ENCODE assay signal across 20 mouse cellular contexts in the genomic region with DNA sequence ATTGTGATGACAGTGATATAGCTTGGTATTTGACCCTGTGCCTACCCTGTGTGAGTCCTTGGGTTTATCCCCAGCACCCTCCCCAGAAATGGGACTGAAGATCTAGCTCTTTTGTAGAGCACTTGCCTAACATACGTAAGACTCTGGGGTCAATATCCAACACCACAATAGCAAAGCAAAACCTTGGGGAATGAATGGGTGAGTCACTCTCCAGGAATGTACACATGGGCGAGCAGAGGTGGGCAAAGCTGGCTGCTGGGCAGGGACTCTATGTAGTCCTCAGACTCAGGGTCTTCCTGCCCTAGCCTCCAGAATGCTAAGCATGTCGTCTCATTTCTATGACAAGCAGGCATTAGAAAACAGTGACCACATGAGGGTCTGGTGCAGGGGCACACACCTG. TPM values are rescaled to one million over a fixed set of nuclear protein-coding genes. Genes with fewer than 3 reads are reported as not detected.
"Had no signal": no experiment of that assay in that cellular context is flagged by ENCODE, and none has a peak within 500 bp of the region (broad histone marks: within the 10 kb centered on the region; RNA-seq: fewer than 3 reads in every experiment).

No protein-coding gene starts in this region.

- H3K9me3 ChIP-seq: megakaryocyte, embryonic 14.5 days; midbrain, embryonic 13.5 days; midbrain, embryonic 15.5 days; neural tube, embryonic 12.5 days; stomach, embryonic 15.5 days had no signal

- H3K9ac ChIP-seq: lung, embryonic 14.5 days; midbrain, embryonic 13.5 days; midbrain, embryonic 15.5 days; neural tube, embryonic 12.5 days; stomach, embryonic 15.5 days had no signal

- DNase-seq: lung, adult 18-20 months; lung, embryonic 14.5 days; lung, postnatal 14 days; lung, postnatal 36 days; right cerebral cortex, postnatal 14 days; thymus, adult 2 months; thymus, postnatal 25 days; thymus, postnatal 4 days had no signal

- ATAC-seq: midbrain, embryonic 13.5 days; midbrain, embryonic 15.5 days had no signal

- H3K4me3 ChIP-seq: megakaryocyte, embryonic 14.5 days; midbrain, embryonic 13.5 days; midbrain, embryonic 15.5 days; neural tube, embryonic 12.5 days; stomach, embryonic 15.5 days had no signal

- H3K27ac ChIP-seq: macrophage; midbrain, embryonic 13.5 days; midbrain, embryonic 15.5 days; neural tube, embryonic 12.5 days; stomach, embryonic 15.5 days; stomach, postnatal 0 days had no signal

- H3K4me2 ChIP-seq: lung, embryonic 14.5 days; midbrain, embryonic 11.5 days; midbrain, embryonic 13.5 days; midbrain, embryonic 15.5 days; neural tube, embryonic 12.5 days; stomach, embryonic 15.5 days had no signal

- H3K27me3 ChIP-seq: midbrain, embryonic 13.5 days; midbrain, embryonic 15.5 days; neural tube, embryonic 12.5 days; stomach, embryonic 15.5 days had no signal

- H3K36me3 ChIP-seq: midbrain, embryonic 13.5 days; midbrain, embryonic 15.5 days; neural tube, embryonic 12.5 days; stomach, embryonic 15.5 days had no signal

RNA-seq across cellular contexts. Expression of a gene that starts 20.6 kb away (rescaled TPM):
- total RNA-seq: megakaryocyte progenitor cell, adult 5-6 weeks; monocyte, adult 5-6 weeks; neutrophil, adult 5-6 weeks had no signal
- polyA plus RNA-seq: macrophage had no signal

RNA-seq across cellular contexts. Expression of a gene that starts 30.7 kb away (rescaled TPM):
- total RNA-seq: megakaryocyte progenitor cell, adult 5-6 weeks; monocyte, adult 5-6 weeks; neutrophil, adult 5-6 weeks had no signal
- polyA plus RNA-seq: macrophage; spleen, adult 2 months had no signal

RNA-seq across cellular contexts. Expression of a gene that starts 39.7 kb away (rescaled TPM):
- total RNA-seq: megakaryocyte progenitor cell, adult 5-6 weeks; monocyte, adult 5-6 weeks had no signal
- polyA plus RNA-seq: macrophage had no signal
